Mouse (Mus musculus) C2C12 (cell line): ENCODE results near the gene Masp2.

ENCODE experiments used
- CTCF ChIP-seq: IDR thresholded peaks from one replicate; pipeline ENCODE4 v1.5.1; 2011; ENCODE audit not compliant: control insufficient read depth, insufficient read depth, insufficient read length
- MAX ChIP-seq: IDR thresholded peaks from one replicate; pipeline ENCODE4 v1.6.1; 2011; ENCODE audit warnings: mild to moderate bottlenecking, control low read depth
- USF1 ChIP-seq: IDR thresholded peaks from one replicate; pipeline ENCODE4 v1.6.1; 2011; ENCODE audit warnings: low read depth, mild to moderate bottlenecking, control low read depth, moderate library complexity

GRCm38 (mm10) chr4:148662168-148662965 is 60.0 kb downstream of the Masp2 start:
- no peak for TF ChIP-seq CTCF
- no peak for TF ChIP-seq USF1
- no peak for TF ChIP-seq MAX
